Mouse (Mus musculus) hindbrain, embryonic 15.5 days (tissue): ENCODE data around the gene 2310061I04Rik. TPM values are rescaled to one million over a fixed set of nuclear protein-coding genes. Genes with fewer than 3 reads are reported as not detected.

Source experiments
- microRNA counts: library from miRNA; unstranded; fragments of <30 nt; microRNA quantifications from one replicate; lab custom pipeline; 2016
- microRNA-seq: library from miRNA; unstranded; fragments of <30 nt; microRNA quantifications from one replicate; pipeline ENCODE4, GENCODE M21; 2016
- polyA plus RNA-seq: library from polyadenylated mRNA; unstranded; fragments of >200 nt; fragmentation: Nextera tagmentation; extraction: Ambion mirVana; gene quantifications from 2 replicates; pipeline ENCODE4 v1.2.1, GENCODE M21; 2015

The 2310061I04Rik gene
- polyA plus RNA-seq, 1 experiment from 2014 or later: 68.6 TPM

MicroRNA genes within 50 kb of the gene (microRNA counts, 519-probe panel; counts per million panel counts)
- microRNA mmu-miR-1894-3p (lab: Ali Mortazavi, UCI) (not detected), microRNA mmu-miR-1894-5p (lab: Ali Mortazavi, UCI) (not detected)

Small RNA genes lying within 50 kb of the gene (microRNA-seq; reads per million reads assigned to microRNA genes)
- not detected for gene Gm28033
- not detected for gene Mir1894

Other genes with a start within 250 kb of the 2310061I04Rik start
- gene Vars2, start 229.8 kb downstream of the 2310061I04Rik start, polyA plus RNA-seq: 15.9 and 17.8 TPM in 2 replicates
- 23.7 and 24.8 TPM in 2 replicates for gene Gtf2h4, start 223.7 kb downstream of the 2310061I04Rik start, polyA plus RNA-seq
- gene Ddr1, start 192.8 kb downstream of the 2310061I04Rik start, polyA plus RNA-seq: 106 and 110 TPM in 2 replicates
- gene Ier3, start 75.7 kb downstream of the 2310061I04Rik start, polyA plus RNA-seq: 12.7 and 16.3 TPM in 2 replicates
- gene Flot1, start 74.2 kb downstream of the 2310061I04Rik start, polyA plus RNA-seq: 111 and 116 TPM in 2 replicates
- gene Tubb5, start 59.1 kb downstream of the 2310061I04Rik start, polyA plus RNA-seq: 1,681 and 1,706 TPM in 2 replicates
- 10.0 and 10.5 TPM in 2 replicates for gene Mdc1, start 55.9 kb downstream of the 2310061I04Rik start, polyA plus RNA-seq
- 22.1 and 22.6 TPM in 2 replicates for gene Nrm, start 36.1 kb downstream of the 2310061I04Rik start, polyA plus RNA-seq
- 21.1 and 24.7 TPM in 2 replicates for gene Ppp1r18, start 31.8 kb downstream of the 2310061I04Rik start, polyA plus RNA-seq
- 30.8 and 32.4 TPM in 2 replicates for gene Dhx16, start 17.6 kb downstream of the 2310061I04Rik start, polyA plus RNA-seq
- 343 and 422 TPM in 2 replicates for gene Atat1, start 12.6 kb upstream of the 2310061I04Rik start, polyA plus RNA-seq
- 57.0 and 59.1 TPM in 2 replicates for gene Mrps18b, start 19.0 kb upstream of the 2310061I04Rik start, polyA plus RNA-seq
- gene Ppp1r10, start 19.0 kb upstream of the 2310061I04Rik start, polyA plus RNA-seq: 41.1 and 43.0 TPM in 2 replicates
- 76.1 and 81.0 TPM in 2 replicates for gene Abcf1, start 72.3 kb upstream of the 2310061I04Rik start, polyA plus RNA-seq
- gene Gnl1, start 82.4 kb upstream of the 2310061I04Rik start, polyA plus RNA-seq: 62.7 and 65.5 TPM in 2 replicates
- 89.0 and 92.9 TPM in 2 replicates for gene Prr3, start 82.8 kb upstream of the 2310061I04Rik start, polyA plus RNA-seq
- gene H2-T24, start 123.1 kb upstream of the 2310061I04Rik start, polyA plus RNA-seq: 9.0 and 9.9 TPM in 2 replicates
- 4.8 and 6.6 TPM in 2 replicates for gene H2-T23, start 135.4 kb upstream of the 2310061I04Rik start, polyA plus RNA-seq
- gene H2-T22, start 145.3 kb upstream of the 2310061I04Rik start, polyA plus RNA-seq: 7.4 and 7.9 TPM in 2 replicates
- not detected in 2 replicates for gene Gm6034, start 145.5 kb upstream of the 2310061I04Rik start, polyA plus RNA-seq
- gene Gm11127, start 160.9 kb upstream of the 2310061I04Rik start, polyA plus RNA-seq: not detected in 2 replicates
- not detected in 2 replicates for gene Gm19684, start 224.2 kb upstream of the 2310061I04Rik start, polyA plus RNA-seq
- not detected in 2 replicates for gene Gm7030, start 232.0 kb upstream of the 2310061I04Rik start, polyA plus RNA-seq